Mouse (Mus musculus): ENCODE data around the gene Mier1.

- TF ChIP-seq CTCF (IDR thresholded peaks at IDR 0.05; ENCODE audit: borderline replicate concordance, extremely low read depth, insufficient read depth, insufficient read length): no peak
- TF ChIP-seq POLR2A (IDR thresholded peaks at IDR 0.05; ENCODE audit: borderline replicate concordance, extremely low read depth, insufficient read depth, insufficient read length, poor library complexity, severe bottlenecking): no peak
These were observed 37.8 kb downstream of the Mier1 start for GRCm38 (mm10) chr4:103151946-103152345.
